Mouse (Mus musculus): ENCODE results near the gene Gm10840.
"Not testable (repeated sequence)": the region's sequence is repeated elsewhere in the genome, so short reads cannot be mapped to it uniquely, and the experiment has no call there.

The Gm10840 gene

GRCm38 (mm10) chr11:106160841-106161721, at the start of gene Gm10840, which contains the start of gene Limd2:
Gene Gm10840 (plus strand): TSS chr11:106160850.
Gene Limd2 (minus strand): TSS chr11:106160860.
- peak; percentile 62 for DNase-seq (ENCODE audit: low read depth, low spot score)
- Histone ChIP-seq H3K27me3 (ENCODE audit: control insufficient read depth, insufficient read depth, low read length, poor library complexity, severe bottlenecking) (no peaks in the 10 kb centered on the region), H3K36me3 (ENCODE audit: control insufficient read depth, insufficient read depth, low read length, poor library complexity, severe bottlenecking) (peaks cover 18% of the 10 kb centered on the region)

GRCm38 (mm10) chr11:106111688-106112087, 49.0 kb upstream of the Gm10840 start:
- Histone ChIP-seq H3K36me3 (ENCODE audit: control insufficient read depth, insufficient read depth, low read length, poor library complexity, severe bottlenecking) (peaks cover 6% of the 10 kb centered on the region), H3K27me3 (ENCODE audit: control insufficient read depth, insufficient read depth, low read length, poor library complexity, severe bottlenecking) (no peaks in the 10 kb centered on the region)
- no peak for DNase-seq (ENCODE audit: low read depth, low spot score)

DNA sequence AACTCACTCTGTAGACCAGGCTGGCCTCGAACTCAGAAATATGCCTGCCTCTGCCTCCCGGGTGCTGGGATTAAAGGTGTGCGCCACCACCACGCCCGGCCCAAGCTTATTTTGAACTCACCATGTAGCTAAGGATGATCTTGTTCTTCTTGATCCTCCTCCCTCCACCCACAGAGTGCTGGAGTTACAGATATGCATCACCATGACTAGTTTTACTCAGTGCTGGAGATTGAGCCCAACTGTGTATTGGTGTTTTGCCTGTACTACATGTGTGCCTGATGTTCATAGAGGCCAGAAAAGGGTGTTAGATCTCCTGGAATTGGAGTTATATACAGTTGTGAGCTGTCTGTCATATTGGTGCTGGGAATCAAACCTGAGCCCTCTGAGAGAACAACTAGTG, 38.4 kb upstream of the Gm10840 start:
- Histone ChIP-seq H3K36me3 (ENCODE audit: control insufficient read depth, insufficient read depth, low read length, poor library complexity, severe bottlenecking) (peaks cover 7% of the 10 kb centered on the region), H3K27me3 (ENCODE audit: control insufficient read depth, insufficient read depth, low read length, poor library complexity, severe bottlenecking) (no peaks in the 10 kb centered on the region)
- DNase-seq (ENCODE audit: low read depth, low spot score) = no peak

GRCm38 (mm10) chr11:106122736-106123135, 37.9 kb upstream of the Gm10840 start:
- peak; percentile 54 for DNase-seq (ENCODE audit: low read depth, low spot score)
- H3K36me3 ChIP-seq (ENCODE audit: control insufficient read depth, insufficient read depth, low read length, poor library complexity, severe bottlenecking) = peaks cover 7% of the 10 kb centered on the region
- H3K27me3 ChIP-seq (ENCODE audit: control insufficient read depth, insufficient read depth, low read length, poor library complexity, severe bottlenecking) = no peaks in the 10 kb centered on the region

DNA sequence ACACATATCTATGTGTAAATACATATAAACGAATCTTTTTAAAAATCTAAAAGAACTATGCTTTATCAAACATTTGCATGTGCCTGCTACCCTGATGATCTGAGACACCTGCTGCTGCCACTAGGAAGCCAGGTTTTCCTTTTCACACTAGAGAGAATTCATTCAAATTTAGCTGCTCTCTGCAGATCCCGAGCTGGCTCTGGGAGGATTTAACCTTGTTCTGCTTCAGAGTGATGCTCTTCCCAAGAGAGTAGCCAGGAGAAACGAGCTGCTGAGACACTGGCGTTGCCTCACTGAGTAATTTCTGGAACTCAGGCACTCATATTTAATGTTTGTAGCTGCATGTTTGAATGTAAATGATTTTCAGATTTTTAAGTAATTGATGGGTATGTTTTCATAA, 35.9 kb upstream of the Gm10840 start:
- DNase-seq (ENCODE audit: low read depth, low spot score) = no peak
- no peaks in the 10 kb centered on the region for H3K27me3 ChIP-seq (ENCODE audit: control insufficient read depth, insufficient read depth, low read length, poor library complexity, severe bottlenecking)
- H3K36me3 ChIP-seq (ENCODE audit: control insufficient read depth, insufficient read depth, low read length, poor library complexity, severe bottlenecking) = peaks cover 7% of the 10 kb centered on the region

DNA sequence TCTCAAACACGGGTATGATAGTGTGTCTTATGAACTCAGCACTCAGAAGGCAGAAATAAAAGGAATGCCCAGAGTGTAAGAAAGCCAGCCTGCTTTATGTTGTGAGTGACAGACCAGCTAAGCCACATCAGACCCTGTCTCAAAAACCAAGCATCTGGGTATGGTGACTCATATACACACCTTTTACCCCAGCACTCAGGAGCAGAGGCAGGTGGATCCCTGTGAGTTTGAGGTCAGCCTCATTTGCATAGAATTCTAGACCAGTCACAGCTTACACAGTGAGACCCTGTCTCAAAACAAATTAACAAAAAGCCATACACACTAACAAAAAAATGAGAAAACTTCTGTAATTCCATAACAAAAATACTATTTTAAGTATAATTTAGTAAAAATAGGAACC, 34.8 kb upstream of the Gm10840 start:
- no peaks in the 10 kb centered on the region for H3K27me3 ChIP-seq (ENCODE audit: control insufficient read depth, insufficient read depth, low read length, poor library complexity, severe bottlenecking)
- DNase-seq (ENCODE audit: low read depth, low spot score) = peak; percentile 22
- H3K36me3 ChIP-seq (ENCODE audit: control insufficient read depth, insufficient read depth, low read length, poor library complexity, severe bottlenecking) = peaks cover 7% of the 10 kb centered on the region

GRCm38 (mm10) chr11:106126727-106127373, 33.8 kb upstream of the Gm10840 start:
- H3K36me3 ChIP-seq (ENCODE audit: control insufficient read depth, insufficient read depth, low read length, poor library complexity, severe bottlenecking); H3K27me3 ChIP-seq (ENCODE audit: control insufficient read depth, insufficient read depth, low read length, poor library complexity, severe bottlenecking): not testable (repeated sequence)
- peak; percentile 40 for DNase-seq (ENCODE audit: low read depth, low spot score)

DNA sequence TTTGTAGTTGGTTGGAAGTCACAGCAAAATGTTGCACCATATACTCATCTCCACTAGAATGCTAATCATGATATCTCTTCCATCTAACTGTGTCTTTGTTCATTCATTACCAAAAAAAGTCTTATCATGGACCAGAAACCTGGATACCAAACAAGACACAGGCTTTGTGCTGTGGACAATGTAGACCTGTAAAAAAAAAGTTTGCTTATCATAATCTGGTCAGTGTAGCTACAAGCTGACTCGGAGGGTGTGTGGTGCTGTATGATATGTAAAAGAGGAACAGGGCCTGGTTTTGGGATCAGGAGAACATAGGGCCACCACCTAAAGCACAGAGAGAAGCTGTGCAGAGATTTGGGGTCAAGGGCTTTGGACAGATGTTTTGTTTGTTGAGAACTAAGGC, 31.2 kb upstream of the Gm10840 start:
- no peaks in the 10 kb centered on the region for H3K27me3 ChIP-seq (ENCODE audit: control insufficient read depth, insufficient read depth, low read length, poor library complexity, severe bottlenecking)
- no peak for DNase-seq (ENCODE audit: low read depth, low spot score)
- peaks cover 3% of the 10 kb centered on the region for H3K36me3 ChIP-seq (ENCODE audit: control insufficient read depth, insufficient read depth, low read length, poor library complexity, severe bottlenecking)

DNA sequence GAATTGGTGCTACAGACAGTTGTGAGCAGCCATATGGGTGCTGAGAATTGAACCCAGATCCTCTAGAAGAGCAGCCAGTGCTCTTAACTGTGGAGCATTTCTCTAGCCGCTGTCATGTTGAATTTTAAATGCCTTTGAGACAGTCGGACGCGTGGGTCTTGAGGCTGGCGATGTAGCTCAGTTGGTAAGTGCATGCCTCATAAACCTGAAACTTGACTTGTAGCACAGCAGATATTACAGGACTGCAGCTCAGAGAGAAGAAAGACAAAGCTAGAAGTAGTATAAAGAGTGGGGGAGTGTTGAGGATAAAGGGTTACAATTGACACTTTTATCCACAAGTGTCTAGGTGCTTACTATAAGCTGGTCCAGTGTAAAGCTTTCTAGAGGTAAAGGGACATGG, 28.1 kb upstream of the Gm10840 start:
- Histone ChIP-seq H3K36me3 (ENCODE audit: control insufficient read depth, insufficient read depth, low read length, poor library complexity, severe bottlenecking) (peaks cover 2% of the 10 kb centered on the region; the same call in 1 of the 2 replicates), H3K27me3 (ENCODE audit: control insufficient read depth, insufficient read depth, low read length, poor library complexity, severe bottlenecking) (no peaks in the 10 kb centered on the region)
- no peak for DNase-seq (ENCODE audit: low read depth, low spot score)

- Histone ChIP-seq H3K36me3 (ENCODE audit: control insufficient read depth, insufficient read depth, low read length, poor library complexity, severe bottlenecking) (peaks cover 2% of the 10 kb centered on the region; the same call in 1 of the 2 replicates), H3K27me3 (ENCODE audit: control insufficient read depth, insufficient read depth, low read length, poor library complexity, severe bottlenecking) (no peaks in the 10 kb centered on the region)
- DNase-seq (ENCODE audit: low read depth, low spot score) = no peak
These were observed 25.8 kb upstream of the Gm10840 start for GRCm38 (mm10) chr11:106134580-106135528.

DNA sequence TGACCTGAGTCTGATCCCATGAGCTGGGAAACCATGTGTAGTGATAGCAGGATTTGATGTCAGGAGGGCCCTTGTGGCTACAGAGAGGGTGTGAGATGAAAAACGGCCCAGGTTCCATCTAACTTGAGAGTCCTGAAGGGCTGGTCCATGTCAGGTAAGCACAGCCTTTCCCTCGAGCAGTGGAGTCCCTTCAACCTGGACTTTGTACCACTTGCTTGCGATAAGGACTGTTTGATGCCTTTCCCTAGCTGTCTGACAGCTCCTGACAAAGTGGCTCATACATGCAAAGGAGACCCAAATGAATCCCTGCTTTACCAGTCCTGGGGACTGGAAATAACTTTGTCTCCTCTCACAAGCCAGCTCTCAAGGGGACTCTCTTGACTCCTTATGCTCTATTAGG, 9.4 kb upstream of the Gm10840 start:
- H3K27me3 ChIP-seq (ENCODE audit: control insufficient read depth, insufficient read depth, low read length, poor library complexity, severe bottlenecking) = no peaks in the 10 kb centered on the region
- peaks cover 19% of the 10 kb centered on the region for H3K36me3 ChIP-seq (ENCODE audit: control insufficient read depth, insufficient read depth, low read length, poor library complexity, severe bottlenecking)
- no peak for DNase-seq (ENCODE audit: low read depth, low spot score)

DNA sequence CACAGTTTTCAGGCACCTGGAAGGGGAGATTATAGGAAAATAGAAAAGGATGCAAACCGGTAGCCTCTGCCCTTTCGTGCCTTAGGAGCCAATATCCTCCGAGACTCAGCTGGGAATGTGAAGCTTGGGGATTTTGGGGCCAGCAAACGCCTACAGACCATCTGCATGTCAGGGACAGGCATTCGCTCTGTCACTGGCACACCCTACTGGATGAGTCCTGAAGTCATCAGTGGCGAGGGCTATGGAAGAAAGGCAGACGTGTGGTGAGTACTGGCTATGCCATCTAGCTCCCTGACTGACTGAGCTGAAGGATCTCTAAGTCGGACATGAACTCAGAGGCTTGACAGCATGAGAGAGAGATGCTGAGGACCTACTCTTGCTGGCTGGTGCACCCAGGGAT, 8.5 kb upstream of the Gm10840 start:
- DNase-seq (ENCODE audit: low read depth, low spot score) = no peak
- Histone ChIP-seq H3K27me3 (ENCODE audit: control insufficient read depth, insufficient read depth, low read length, poor library complexity, severe bottlenecking) (no peaks in the 10 kb centered on the region), H3K36me3 (ENCODE audit: control insufficient read depth, insufficient read depth, low read length, poor library complexity, severe bottlenecking) (peaks cover 21% of the 10 kb centered on the region)

DNA sequence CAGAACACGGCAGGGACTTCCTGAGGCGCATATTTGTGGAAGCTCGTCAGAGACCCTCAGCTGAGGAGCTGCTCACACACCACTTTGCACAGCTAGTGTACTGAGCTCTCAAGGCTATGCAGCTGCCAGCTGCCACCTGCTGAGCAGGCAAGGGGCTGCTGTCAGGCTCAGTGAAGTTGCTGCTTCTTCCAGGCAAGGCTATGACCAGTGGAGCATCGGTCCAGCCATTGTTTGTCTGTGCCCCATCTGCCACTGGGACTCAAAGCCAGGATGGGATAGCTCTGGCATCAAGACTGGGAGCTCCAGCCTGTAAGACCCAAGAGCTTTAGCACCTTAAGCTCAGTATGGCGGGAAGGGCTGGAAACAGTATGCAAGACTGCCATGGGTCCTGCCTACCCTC, 6.6 kb upstream of the Gm10840 start:
- DNase-seq (ENCODE audit: low read depth, low spot score) = no peak
- no peaks in the 10 kb centered on the region for H3K27me3 ChIP-seq (ENCODE audit: control insufficient read depth, insufficient read depth, low read length, poor library complexity, severe bottlenecking)
- peaks cover 24% of the 10 kb centered on the region for H3K36me3 ChIP-seq (ENCODE audit: control insufficient read depth, insufficient read depth, low read length, poor library complexity, severe bottlenecking)

GRCm38 (mm10) chr11:106154770-106155169, 5.9 kb upstream of the Gm10840 start:
- DNase-seq (ENCODE audit: low read depth, low spot score) = no peak
- peaks cover 21% of the 10 kb centered on the region for H3K36me3 ChIP-seq (ENCODE audit: control insufficient read depth, insufficient read depth, low read length, poor library complexity, severe bottlenecking)
- no peaks in the 10 kb centered on the region for H3K27me3 ChIP-seq (ENCODE audit: control insufficient read depth, insufficient read depth, low read length, poor library complexity, severe bottlenecking)

Measured in splenic B cell, adult 2 months (primary cell).